Mouse (Mus musculus): ENCODE measurements around the gene Gm9376.

Gm9376 gene

GRCm38 (mm10) chr14:118282272-118282671 is 15.5 kb downstream of the Gm9376 start:
- DNase-seq (ENCODE audit: low spot score), result no peak

GRCm38 (mm10) chr14:118282917-118283316 is 16.2 kb downstream of the Gm9376 start:
- no peak for DNase-seq (ENCODE audit: low spot score)

- no peak for DNase-seq (ENCODE audit: low spot score)
Measured at GRCm38 (mm10) chr14:118286096-118286495, 19.3 kb downstream of the Gm9376 start.

- no peak for DNase-seq (ENCODE audit: low spot score)
Measured at GRCm38 (mm10) chr14:118289133-118289532, 22.4 kb downstream of the Gm9376 start.

GRCm38 (mm10) chr14:118290009-118290408 is 23.2 kb downstream of the Gm9376 start:
- DNase-seq (ENCODE audit: low spot score), result no peak

GRCm38 (mm10) chr14:118302606-118303005 is 35.8 kb downstream of the Gm9376 start:
- no peak for DNase-seq (ENCODE audit: low spot score)

GRCm38 (mm10) chr14:118304560-118304959 is 37.8 kb downstream of the Gm9376 start:
- DNase-seq (ENCODE audit: low spot score), result no peak

- no peak for DNase-seq (ENCODE audit: low spot score)
Measured at GRCm38 (mm10) chr14:118305951-118306350, 39.2 kb downstream of the Gm9376 start.

GRCm38 (mm10) chr14:118307060-118307459 is 40.3 kb downstream of the Gm9376 start:
- no peak for DNase-seq (ENCODE audit: low spot score)

- DNase-seq (ENCODE audit: low spot score), result no peak
Measured at GRCm38 (mm10) chr14:118311703-118312102, 44.9 kb downstream of the Gm9376 start.

- DNase-seq (ENCODE audit: low spot score), result no peak
Measured at GRCm38 (mm10) chr14:118312664-118313063, 45.9 kb downstream of the Gm9376 start.

GRCm38 (mm10) chr14:118313931-118314330 is 47.2 kb downstream of the Gm9376 start:
- no peak for DNase-seq (ENCODE audit: low spot score)

- DNase-seq (ENCODE audit: low spot score), result no peak
Measured at GRCm38 (mm10) chr14:118317260-118317659, 50.5 kb downstream of the Gm9376 start.

Measured in urinary bladder, postnatal 10 days (tissue).